Mouse (Mus musculus) midbrain, embryonic 11.5 days (tissue): ENCODE data around the gene B4galnt3. TPM values are rescaled to one million over a fixed set of nuclear protein-coding genes. Genes with fewer than 3 reads are reported as not detected.

Experiments used
- ATAC-seq: fragments of 200-750 bp; cut with Nextera tagmentation; 2 replicates; pipeline ENCODE4 v1.8.0; 2017; ENCODE audit warnings: moderate TSS enrichment, moderate library complexity; ENCODE audit not compliant: low FRiP score
- DNase-seq: peaks from one replicate; pipeline ENCODE4 v3.0.0; 2015; ENCODE audit warnings: low spot score; ENCODE audit errors: missing footprints
- H3K27ac ChIP-seq: fragments of 300-500 bp; sonication (generic); 2 replicates; pipeline ENCODE4 v1.5.1; 2014; ENCODE audit warnings: low read depth, low read length
- H3K27me3 ChIP-seq: fragments of 300-500 bp; sonication (generic); 2 replicates; pipeline ENCODE4 v1.6.1; 2014; ENCODE audit warnings: mild to moderate bottlenecking, low read length, moderate library complexity, mixed read lengths; ENCODE audit not compliant: control insufficient read depth, insufficient read depth
- H3K36me3 ChIP-seq: fragments of 300-500 bp; sonication (generic); 2 replicates; pipeline ENCODE4 v1.6.1; 2014; ENCODE audit warnings: mild to moderate bottlenecking, low read length, moderate library complexity, mixed read lengths; ENCODE audit not compliant: control insufficient read depth, insufficient read depth
- H3K4me1 ChIP-seq: fragments of 300-500 bp; sonication (generic); 2 replicates; pipeline ENCODE4 v1.6.1; 2014; ENCODE audit warnings: low read length; ENCODE audit not compliant: control insufficient read depth, insufficient read depth
- H3K4me2 ChIP-seq: fragments of 300-500 bp; sonication (generic); 2 replicates; pipeline ENCODE4 v1.6.1; 2014; ENCODE audit warnings: mild to moderate bottlenecking, moderate library complexity
- H3K4me3 ChIP-seq: fragments of 300-500 bp; sonication (generic); 2 replicates; pipeline ENCODE4 v1.5.1; 2014; ENCODE audit warnings: low read depth, low read length
- H3K9ac ChIP-seq: fragments of 300-500 bp; sonication (generic); 2 replicates; pipeline ENCODE4 v1.6.1; 2014; ENCODE audit warnings: low read length
- H3K9me3 ChIP-seq: fragments of 300-500 bp; sonication (generic); 2 replicates; pipeline ENCODE4 v1.6.1; 2016; ENCODE audit warnings: low read length; ENCODE audit not compliant: control insufficient read depth
- WGBS: fragments of 180-500 bp; shearing (Covaris S2); extraction: QIAGEN DNeasy Blood & Tissue Kit; methylation state at CpG from one replicate; pipeline ENCODE4 v1.1.7; 2014; 5-methylcytosine and 5-hydroxymethylcytosine counted together
- polyA plus RNA-seq: library from polyadenylated mRNA; unstranded; fragments of >200 nt; fragmentation: Nextera tagmentation; extraction: Ambion mirVana; gene quantifications from 2 replicates; pipeline ENCODE4 v1.2.1, GENCODE M21; 2014

Gene B4galnt3
- polyA plus RNA-seq, 1 experiment from 2014 or later: 0.14 TPM

GRCm38 (mm10) chr6:120179756-120180206 is 114.6 kb downstream of the B4galnt3 start:
- Histone ChIP-seq H3K9me3 (no peaks in the 10 kb centered on the region), H3K27ac (no peak overlapping the region), H3K9ac (no peak overlapping the region), H3K4me3 (no peak overlapping the region), H3K4me1 (no peaks in the 10 kb centered on the region), H3K4me2 (no peak overlapping the region), H3K27me3 (no peaks in the 10 kb centered on the region), H3K36me3 (no peaks in the 10 kb centered on the region)
- no peak for ATAC-seq
- WGBS: 89% methylated on average over 8 of the region's 8 CpGs
- DNase-seq: no peak

GRCm38 (mm10) chr6:120179044-120179755 is 115.2 kb downstream of the B4galnt3 start:
- Histone ChIP-seq H3K9me3 (no peaks in the 10 kb centered on the region), H3K4me3 (no peak overlapping the region), H3K4me2 (no peak overlapping the region), H3K27me3 (no peaks in the 10 kb centered on the region), H3K9ac (no peak overlapping the region), H3K36me3 (no peaks in the 10 kb centered on the region), H3K4me1 (no peaks in the 10 kb centered on the region), H3K27ac (no peak overlapping the region)
- DNase-seq: no peak
- 87% methylated on average over 6 of the region's 6 CpGs for WGBS
- ATAC-seq: no peak

- no peaks in the 10 kb centered on the region for H3K27me3 ChIP-seq
- ATAC-seq (no peak), DNase-seq (no peak)
- no peaks in the 10 kb centered on the region for H3K4me1 ChIP-seq
- no peak overlapping the region for H3K27ac ChIP-seq
- WGBS: 93% methylated on average over 4 of the region's 4 CpGs
- no peak overlapping the region for H3K4me3 ChIP-seq
- H3K9me3 ChIP-seq: no peaks in the 10 kb centered on the region
- no peak overlapping the region for H3K9ac ChIP-seq
- no peaks in the 10 kb centered on the region for H3K36me3 ChIP-seq
- H3K4me2 ChIP-seq: no peak overlapping the region
Observed at GRCm38 (mm10) chr6:120175650-120176049, 118.7 kb downstream of the B4galnt3 start.

GRCm38 (mm10) chr6:120174602-120175115 is 119.7 kb downstream of the B4galnt3 start:
- WGBS: 80% methylated on average over 7 of the region's 7 CpGs
- Histone ChIP-seq H3K4me3 (no peak overlapping the region), H3K27ac (no peak overlapping the region), H3K4me2 (no peak overlapping the region), H3K36me3 (no peaks in the 10 kb centered on the region), H3K4me1 (no peaks in the 10 kb centered on the region), H3K9me3 (no peaks in the 10 kb centered on the region), H3K27me3 (no peaks in the 10 kb centered on the region; the same call in 1 of the 2 replicates), H3K9ac (no peak overlapping the region)
- ATAC-seq: 0 out of 2 replicates have a peak, but pooled peaks have one; percentile 38
- DNase-seq: no peak

- H3K27ac ChIP-seq: no peak overlapping the region
- 82% methylated on average over 6 of the region's 6 CpGs for WGBS
- no peak for ATAC-seq
- H3K36me3 ChIP-seq: no peaks in the 10 kb centered on the region
- no peaks in the 10 kb centered on the region for H3K4me1 ChIP-seq
- DNase-seq: no peak
- H3K4me3 ChIP-seq: no peak overlapping the region
- H3K9ac ChIP-seq: no peak overlapping the region
- no peak overlapping the region for H3K4me2 ChIP-seq
- H3K9me3 ChIP-seq: no peaks in the 10 kb centered on the region
- no peaks in the 10 kb centered on the region; the same call in 1 of the 2 replicates for H3K27me3 ChIP-seq
Observed at GRCm38 (mm10) chr6:120174028-120174601, 120.2 kb downstream of the B4galnt3 start.

- H3K27me3 ChIP-seq: no peaks in the 10 kb centered on the region; the same call in 1 of the 2 replicates
- H3K9me3 ChIP-seq: no peaks in the 10 kb centered on the region
- H3K4me1 ChIP-seq: no peaks in the 10 kb centered on the region
- ATAC-seq (no peak), DNase-seq (no peak)
- H3K36me3 ChIP-seq: no peaks in the 10 kb centered on the region
- H3K9ac ChIP-seq: no peak overlapping the region
- no peak overlapping the region for H3K4me3 ChIP-seq
- WGBS: 83% methylated on average over 8 of the region's 8 CpGs
- H3K27ac ChIP-seq: no peak overlapping the region
- H3K4me2 ChIP-seq: no peak overlapping the region
Observed at GRCm38 (mm10) chr6:120172294-120173017, 121.9 kb downstream of the B4galnt3 start.

- ATAC-seq: no peak
Observed at GRCm38 (mm10) chr6:120167574-120167973, 126.8 kb downstream of the B4galnt3 start.

GRCm38 (mm10) chr6:120164765-120165164 is 129.6 kb downstream of the B4galnt3 start:
- Histone ChIP-seq H3K4me1 (no peaks in the 10 kb centered on the region), H3K9ac (no peak overlapping the region), H3K9me3 (no peaks in the 10 kb centered on the region), H3K27ac (no peak overlapping the region), H3K27me3 (no peaks in the 10 kb centered on the region), H3K4me2 (no peak overlapping the region), H3K36me3 (no peaks in the 10 kb centered on the region), H3K4me3 (no peak overlapping the region)
- DNase-seq (no peak), ATAC-seq (no peak)
- 82% methylated on average over 4 of the region's 4 CpGs for WGBS

More at GRCm38 (mm10) chr6:120167574-120167973, 126.8 kb downstream of the B4galnt3 start:
- Histone ChIP-seq H3K4me3 (no peak overlapping the region), H3K4me1 (no peaks in the 10 kb centered on the region), H3K9ac (no peak overlapping the region), H3K4me2 (no peak overlapping the region), H3K9me3 (no peaks in the 10 kb centered on the region), H3K27me3 (no peaks in the 10 kb centered on the region; the same call in 1 of the 2 replicates), H3K27ac (no peak overlapping the region), H3K36me3 (no peaks in the 10 kb centered on the region)
- no peak for DNase-seq
- WGBS: 79% methylated on average over 4 of the region's 4 CpGs

GRCm38 (mm10) chr6:120162928-120163327 is 131.4 kb downstream of the B4galnt3 start:
- 85% methylated on average over 6 of the region's 6 CpGs for WGBS
- no peaks in the 10 kb centered on the region for H3K9me3 ChIP-seq
- H3K4me1 ChIP-seq: no peaks in the 10 kb centered on the region
- DNase-seq (no peak), ATAC-seq (no peak)
- H3K27me3 ChIP-seq: no peaks in the 10 kb centered on the region
- H3K9ac ChIP-seq: no peak overlapping the region
- no peak overlapping the region for H3K27ac ChIP-seq
- no peaks in the 10 kb centered on the region for H3K36me3 ChIP-seq
- no peak overlapping the region for H3K4me3 ChIP-seq
- H3K4me2 ChIP-seq: no peak overlapping the region
